In genomic region chr1:78724458-78725190, GRCm38 (mm10) we compare ENCODE assay signal across 7 mouse cellular contexts.
DNase-seq lines count a peak whose midpoint lies in the region; ATAC-seq and TF ChIP-seq lines count a peak whose summit lies in the region.

No protein-coding gene starts in this region.

- no peaks in the 10 kb centered on the region for H3K36me3 ChIP-seq in intestine, postnatal 0 days (ENCODE audit: control insufficient read depth, insufficient read depth)
- no peaks in the 10 kb centered on the region for H3K36me3 ChIP-seq in midbrain, embryonic 15.5 days (replicated peaks)

- 12% methylated on average over 17 of the region's 17 CpGs for WGBS in intestine, postnatal 0 days
- 15% methylated on average over 17 of the region's 17 CpGs for WGBS in midbrain, embryonic 15.5 days

- DNase-seq in adrenal gland, adult (ENCODE audit: inconsistent age in 2 of 2, low spot score in 1 of 2) = peak; percentile 80 to 94
- DNase-seq in cerebellum, postnatal 4 days (ENCODE audit: low spot score in 2 of 2) = peak; percentile 73 to 89
- peak; percentile 72 for DNase-seq in gastrocnemius, postnatal 10 days
- peak; percentile 85 to 95 for DNase-seq in left cerebral cortex, postnatal 25 days (ENCODE audit: low spot score in 2 of 2)
- peak; percentile 42 to 70 for DNase-seq in spleen, adult 18-20 months

- no peak for ATAC-seq in intestine, postnatal 0 days
- ATAC-seq in midbrain, embryonic 15.5 days (replicated peaks) = peak; percentile 90

- no peak overlapping the region for H3K9ac ChIP-seq in intestine, postnatal 0 days (ENCODE audit: low read depth, low read length)
- H3K9ac ChIP-seq in midbrain, embryonic 15.5 days = no peak overlapping the region

- no peaks in the 10 kb centered on the region for H3K27me3 ChIP-seq in intestine, postnatal 0 days (replicated peaks; ENCODE audit: control insufficient read depth, insufficient read depth, low read length)
- no peaks in the 10 kb centered on the region for H3K27me3 ChIP-seq in midbrain, embryonic 15.5 days (replicated peaks)

- H3K4me1 ChIP-seq in intestine, postnatal 0 days (replicated peaks; ENCODE audit: control insufficient read depth, insufficient read depth, low read length) = no peaks in the 10 kb centered on the region
- peaks cover 12% of the 10 kb centered on the region for H3K4me1 ChIP-seq in midbrain, embryonic 15.5 days

- no peak overlapping the region for H3K27ac ChIP-seq in intestine, postnatal 0 days (ENCODE audit: low read depth, low read length)
- H3K27ac ChIP-seq in midbrain, embryonic 15.5 days = peak overlapping the region; percentile 43; the same call in 1 of the 2 replicates

- H3K4me2 ChIP-seq in intestine, postnatal 0 days (replicated peaks; ENCODE audit: low read depth) = no peak overlapping the region
- peak overlapping the region; percentile 27; the same call in 1 of the 2 replicates for H3K4me2 ChIP-seq in midbrain, embryonic 15.5 days

- H3K9me3 ChIP-seq in intestine, postnatal 0 days (ENCODE audit: control insufficient read depth) = no peaks in the 10 kb centered on the region
- no peaks in the 10 kb centered on the region for H3K9me3 ChIP-seq in midbrain, embryonic 15.5 days

- intact Hi-C loops in left cerebral cortex, postnatal 25 days (cut with DNase I) = loop anchor here (1.0 to 5.0 kb wide), 5 partner anchors 122 to 958 kb away; partner anchors contain the start of gene Scg2

- no peak overlapping the region for H3K4me3 ChIP-seq in intestine, postnatal 0 days (ENCODE audit: low read depth, low read length)
- H3K4me3 ChIP-seq in midbrain, embryonic 15.5 days = no peak overlapping the region

- peak; percentile 98 for TF ChIP-seq CTCF in intestine, postnatal 0 days (IDR thresholded peaks at IDR 0.05; ENCODE audit: low read depth)
